Mouse (Mus musculus) hindbrain, embryonic 11.5 days (tissue): ENCODE results near the gene Dip2b. TPM values are rescaled to one million over a fixed set of nuclear protein-coding genes. Genes with fewer than 3 reads are reported as not detected.

Experiments used
- ATAC-seq: fragments of 200-750 bp; cut with Nextera tagmentation; 2 replicates; pipeline ENCODE4 v1.8.0; 2017; ENCODE audit warnings: mild to moderate bottlenecking, moderate TSS enrichment, moderate library complexity; ENCODE audit not compliant: low FRiP score
- DNase-seq: peaks from one replicate; pipeline ENCODE4 v3.0.0-alpha.2; 2015; ENCODE audit warnings: low spot score
- H3K27ac ChIP-seq: fragments of 300-500 bp; sonication (generic); 2 replicates; pipeline ENCODE4 v1.5.1; 2014; ENCODE audit warnings: mild to moderate bottlenecking, low read depth, low read length
- H3K27me3 ChIP-seq: fragments of 300-500 bp; sonication (generic); 2 replicates; pipeline ENCODE4 v1.6.1; 2014; ENCODE audit warnings: mild to moderate bottlenecking, low read length, moderate library complexity, mixed read lengths; ENCODE audit not compliant: control insufficient read depth, insufficient read depth
- H3K36me3 ChIP-seq: fragments of 300-500 bp; sonication (generic); 2 replicates; pipeline ENCODE4 v1.6.1; 2014; ENCODE audit warnings: mild to moderate bottlenecking, low read length, moderate library complexity, mixed read lengths; ENCODE audit not compliant: control insufficient read depth, insufficient read depth
- H3K4me1 ChIP-seq: fragments of 300-500 bp; sonication (generic); replicated peaks from 2 replicates; pipeline ENCODE4 v1.6.1; 2014; ENCODE audit warnings: low read length, mixed read lengths; ENCODE audit not compliant: control insufficient read depth, insufficient read depth
- H3K4me2 ChIP-seq: fragments of 300-500 bp; sonication (generic); replicated peaks from 2 replicates; pipeline ENCODE4 v1.6.1; 2014; ENCODE audit warnings: mild to moderate bottlenecking, low read depth, low read length
- H3K4me3 ChIP-seq: fragments of 300-500 bp; sonication (generic); 2 replicates; pipeline ENCODE4 v1.5.1; 2014; ENCODE audit warnings: low read depth, low read length
- H3K9ac ChIP-seq: fragments of 300-500 bp; sonication (generic); 2 replicates; pipeline ENCODE4 v1.6.1; 2014; ENCODE audit warnings: low read depth, low read length
- H3K9me3 ChIP-seq: fragments of 300-500 bp; sonication (generic); 2 replicates; pipeline ENCODE4 v1.6.1; 2016; ENCODE audit warnings: low read length; ENCODE audit not compliant: control insufficient read depth
- WGBS: fragments of 180-500 bp; shearing (Covaris S2); extraction: QIAGEN DNeasy Blood & Tissue Kit; methylation state at CpG from one replicate; pipeline ENCODE4 v1.1.7; 2014; 5-methylcytosine and 5-hydroxymethylcytosine counted together
- polyA plus RNA-seq: library from polyadenylated mRNA; unstranded; fragments of >200 nt; fragmentation: Nextera tagmentation; extraction: Ambion mirVana; gene quantifications from 2 replicates; pipeline ENCODE4 v1.2.1, GENCODE M21; 2014

Dip2b gene
- polyA plus RNA-seq, 1 experiment from 2014 or later = 29.6 TPM

DNA sequence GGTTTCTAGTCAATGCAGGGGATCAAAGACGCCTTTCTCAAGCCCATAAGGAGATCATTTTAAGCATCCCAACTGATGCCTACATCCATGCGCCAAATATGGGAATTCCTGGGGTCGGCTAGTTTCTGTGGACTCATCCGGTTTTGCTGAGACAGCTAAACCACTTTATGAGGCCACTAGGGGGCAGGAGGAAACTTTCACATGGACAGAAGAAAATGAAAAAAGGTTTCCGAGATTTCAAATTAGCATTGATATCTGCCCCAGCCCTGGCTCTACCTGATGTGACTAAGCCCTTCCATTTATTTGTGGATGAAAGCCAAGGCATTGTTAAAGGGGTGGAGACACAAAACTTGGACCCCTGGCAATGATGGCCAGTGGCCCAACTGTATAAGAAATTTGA is 15.5 kb upstream of the Dip2b start:
- no peak for ATAC-seq
- H3K4me2 ChIP-seq = no peak overlapping the region
- no peaks in the 10 kb centered on the region for H3K27me3 ChIP-seq
- no peak overlapping the region for H3K4me3 ChIP-seq
- peak; percentile 71 for DNase-seq
- H3K9ac ChIP-seq = no peak overlapping the region
- WGBS = 32% methylated on average over 5 of the region's 5 CpGs
- no peaks in the 10 kb centered on the region for H3K36me3 ChIP-seq
- H3K27ac ChIP-seq = no peak overlapping the region
- H3K4me1 ChIP-seq = no peaks in the 10 kb centered on the region
- no peaks in the 10 kb centered on the region for H3K9me3 ChIP-seq

DNA sequence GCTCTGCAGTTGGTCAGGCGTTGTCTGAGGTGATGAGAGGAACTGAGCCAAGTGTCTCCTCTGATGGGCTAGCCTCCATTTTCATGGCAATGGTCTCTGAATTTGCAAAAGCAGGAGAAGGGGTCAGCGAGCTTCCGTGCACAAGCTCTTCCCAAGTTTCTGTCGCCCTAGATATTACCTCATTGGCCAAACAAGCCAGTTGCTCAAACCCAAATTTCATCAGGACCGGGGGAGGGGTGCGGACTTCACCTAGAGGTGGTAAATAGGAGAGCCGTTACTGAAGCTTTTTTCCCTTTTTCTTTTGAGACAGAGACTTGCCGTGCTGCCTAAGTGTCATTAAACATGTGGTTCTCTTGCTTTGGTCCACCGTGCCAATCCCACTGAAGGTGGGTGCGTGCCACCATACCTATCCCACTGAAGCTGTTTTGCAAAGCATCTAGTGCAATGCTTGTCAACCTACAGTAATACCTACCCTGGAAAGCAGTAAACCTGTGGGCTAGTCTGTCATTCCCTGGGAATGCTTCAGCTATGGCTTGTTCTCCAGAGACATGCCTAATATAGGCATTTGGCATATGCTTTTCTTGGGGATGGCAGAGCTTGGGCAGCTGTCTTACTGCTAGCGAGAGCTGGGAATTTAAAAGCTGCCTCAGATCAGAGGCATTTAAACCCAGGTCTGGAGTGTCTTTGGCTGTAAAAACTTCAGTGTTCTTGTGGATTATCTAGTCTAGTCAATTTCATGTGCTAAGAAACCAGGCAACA is 13.2 kb upstream of the Dip2b start:
- no peaks in the 10 kb centered on the region for H3K4me1 ChIP-seq
- 86% methylated on average over 11 of the region's 11 CpGs for WGBS
- H3K4me2 ChIP-seq = no peak overlapping the region
- ATAC-seq = no peak
- H3K36me3 ChIP-seq = no peaks in the 10 kb centered on the region
- DNase-seq = no peak
- no peak overlapping the region for H3K9ac ChIP-seq
- no peaks in the 10 kb centered on the region for H3K27me3 ChIP-seq
- H3K27ac ChIP-seq = no peak overlapping the region
- no peaks in the 10 kb centered on the region for H3K9me3 ChIP-seq
- H3K4me3 ChIP-seq = no peak overlapping the region

DNA sequence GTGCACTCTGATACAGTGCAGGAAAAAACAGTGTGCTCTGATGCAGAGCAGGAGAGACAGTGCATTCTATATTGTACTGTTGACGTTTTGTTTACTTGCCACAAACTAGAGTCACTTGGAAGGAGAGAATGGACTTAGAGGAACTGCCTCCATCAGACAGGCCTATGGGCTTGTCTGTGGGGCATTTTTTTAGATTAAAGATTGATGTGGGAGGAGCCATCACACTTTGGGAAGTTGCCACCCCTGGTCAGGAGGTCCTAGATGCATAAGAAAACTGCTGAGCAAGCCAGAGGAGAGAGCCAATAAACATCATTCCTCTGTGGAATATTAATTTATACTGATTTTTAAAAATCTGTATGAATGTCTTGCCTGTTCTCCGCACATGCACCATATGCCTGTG is 10.3 kb upstream of the Dip2b start:
- no peak for ATAC-seq
- H3K4me2 ChIP-seq = no peak overlapping the region
- no peak overlapping the region for H3K27ac ChIP-seq
- H3K4me3 ChIP-seq = no peak overlapping the region
- no peaks in the 10 kb centered on the region for H3K4me1 ChIP-seq
- DNase-seq = no peak
- H3K9ac ChIP-seq = no peak overlapping the region
- no peaks in the 10 kb centered on the region for H3K9me3 ChIP-seq
- no peaks in the 10 kb centered on the region for H3K36me3 ChIP-seq
- no peaks in the 10 kb centered on the region for H3K27me3 ChIP-seq
- 87% methylated on average over 2 of the region's 2 CpGs for WGBS

GRCm38 (mm10) chr15:100029497-100029896 is 9.0 kb upstream of the Dip2b start:
- ATAC-seq = no peak
- no peak overlapping the region for H3K4me3 ChIP-seq
- no peak overlapping the region for H3K27ac ChIP-seq
- H3K9ac ChIP-seq = no peak overlapping the region
- H3K9me3 ChIP-seq = no peaks in the 10 kb centered on the region
- H3K36me3 ChIP-seq = no peaks in the 10 kb centered on the region
- no peak overlapping the region for H3K4me2 ChIP-seq
- H3K4me1 ChIP-seq = no peaks in the 10 kb centered on the region
- DNase-seq = no peak
- H3K27me3 ChIP-seq = no peaks in the 10 kb centered on the region
- 85% methylated on average over 8 of the region's 8 CpGs for WGBS

DNA sequence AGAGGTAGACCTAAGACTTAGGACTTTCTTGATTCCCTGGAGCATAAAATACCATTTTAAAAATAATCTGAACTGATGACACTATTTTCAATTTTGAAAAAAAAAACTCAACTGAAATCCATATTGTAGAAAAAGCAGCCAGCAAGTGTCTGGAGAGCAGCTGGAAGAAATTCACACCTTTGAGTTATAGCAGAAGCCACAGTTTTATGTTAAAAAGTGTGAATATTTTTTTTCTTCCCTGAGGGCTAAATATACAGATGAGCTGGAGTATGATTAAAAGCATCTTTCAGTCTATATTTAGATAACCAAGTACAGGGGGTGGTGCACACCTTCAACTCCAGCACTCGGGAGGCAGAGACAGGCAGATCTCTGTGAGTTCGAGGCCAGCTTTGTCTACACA is 8.6 kb upstream of the Dip2b start:
- no peak overlapping the region for H3K4me3 ChIP-seq
- DNase-seq (no peak), ATAC-seq (no peak)
- H3K27ac ChIP-seq = no peak overlapping the region
- no peak overlapping the region for H3K9ac ChIP-seq
- H3K9me3 ChIP-seq = no peaks in the 10 kb centered on the region
- 90% methylated on average over 2 of the region's 2 CpGs for WGBS
- no peaks in the 10 kb centered on the region for H3K27me3 ChIP-seq
- no peaks in the 10 kb centered on the region for H3K36me3 ChIP-seq
- H3K4me1 ChIP-seq = no peaks in the 10 kb centered on the region
- no peak overlapping the region for H3K4me2 ChIP-seq

DNA sequence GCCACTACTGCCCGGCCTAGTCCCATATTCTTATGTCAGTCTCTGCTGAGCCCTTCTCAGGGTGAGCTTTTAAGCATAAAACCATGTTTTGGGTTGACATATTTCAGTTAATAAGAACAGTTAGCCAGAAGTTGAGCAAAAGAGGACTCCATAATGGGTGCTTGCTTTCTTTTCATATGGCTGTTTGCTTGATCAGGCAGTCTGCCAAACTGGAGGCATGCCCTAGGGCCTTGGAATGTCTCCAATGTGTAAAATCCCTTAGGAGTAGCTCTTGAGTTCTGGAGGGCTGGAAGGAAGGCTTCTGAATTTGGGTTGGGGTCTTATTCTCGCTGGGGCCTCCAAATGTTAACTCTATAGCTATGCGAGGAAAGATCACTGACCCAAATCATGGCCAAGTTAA is 5.9 kb upstream of the Dip2b start:
- no peaks in the 10 kb centered on the region for H3K4me1 ChIP-seq
- H3K27me3 ChIP-seq = no peaks in the 10 kb centered on the region
- ATAC-seq (no peak), DNase-seq (no peak)
- 96% methylated on average over 3 of the region's 3 CpGs for WGBS
- no peak overlapping the region for H3K9ac ChIP-seq
- H3K4me2 ChIP-seq = no peak overlapping the region
- no peak overlapping the region for H3K27ac ChIP-seq
- no peaks in the 10 kb centered on the region for H3K36me3 ChIP-seq
- H3K9me3 ChIP-seq = no peaks in the 10 kb centered on the region
- H3K4me3 ChIP-seq = no peak overlapping the region

- peak; percentile 84 for DNase-seq
- peak overlapping the region; percentile 99 for H3K27ac ChIP-seq
- peak overlapping the region; percentile 62 for H3K4me2 ChIP-seq
- ATAC-seq = peak; percentile 86
- WGBS = under 1% methylated on average over 36 of the region's 36 CpGs
- H3K4me3 ChIP-seq = peak overlapping the region; percentile 81
- peak overlapping the region; percentile 97 for H3K9ac ChIP-seq
- no peaks in the 10 kb centered on the region for H3K36me3 ChIP-seq
- 0 out of 2 replicates have a peak, but pooled peaks cover 3% of the 10 kb centered on the region for H3K4me1 ChIP-seq
- no peaks in the 10 kb centered on the region for H3K27me3 ChIP-seq
- no peaks in the 10 kb centered on the region for H3K9me3 ChIP-seq
Measured at GRCm38 (mm10) chr15:100039001-100039701, 687 bp downstream of the Dip2b start.

DNA sequence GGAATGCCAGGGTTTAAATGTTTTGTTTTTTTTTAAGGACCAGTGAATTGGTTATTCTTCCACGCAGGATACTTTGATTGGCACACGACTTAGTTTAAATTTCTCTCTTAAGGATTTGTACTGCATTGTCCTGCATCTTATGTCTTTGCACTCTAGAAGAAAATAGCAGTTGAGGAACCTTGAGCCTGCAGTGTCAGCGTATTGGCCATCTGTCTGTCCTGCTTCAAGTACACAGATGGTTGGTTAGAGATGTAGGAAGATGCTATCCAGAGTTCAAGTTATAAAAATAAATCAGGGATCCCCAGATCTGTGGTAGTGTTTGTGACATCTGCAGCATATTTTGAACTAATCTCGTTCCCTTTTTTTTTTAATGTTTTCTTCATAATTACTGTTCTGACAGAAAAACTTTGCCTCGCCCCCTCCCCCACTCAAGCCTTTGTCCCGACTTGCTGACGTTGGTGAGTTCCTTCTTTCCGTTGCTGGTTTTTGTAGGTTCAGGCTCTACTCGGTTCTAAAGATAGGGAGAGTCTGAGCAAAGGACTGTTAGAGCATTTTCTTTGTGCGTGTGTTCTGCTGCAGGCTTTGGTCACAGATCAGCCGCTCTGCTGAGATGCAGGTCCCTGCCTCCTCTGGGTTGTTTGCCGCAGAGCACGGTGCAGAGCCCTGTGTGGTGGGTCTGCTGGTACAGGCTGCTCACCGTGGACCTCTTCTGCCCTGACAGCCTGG is 2.2 kb downstream of the Dip2b start:
- Histone ChIP-seq H3K9me3 (no peaks in the 10 kb centered on the region), H3K4me3 (peak overlapping the region; percentile 81), H3K4me2 (peak overlapping the region; percentile 62), H3K36me3 (no peaks in the 10 kb centered on the region), H3K9ac (peak overlapping the region; percentile 40), H3K4me1 (peaks cover 3% of the 10 kb centered on the region; the same call in 1 of the 2 replicates), H3K27me3 (no peaks in the 10 kb centered on the region), H3K27ac (peak overlapping the region; percentile 65; the same call in 1 of the 2 replicates)
- peak; percentile 36 for DNase-seq
- ATAC-seq = no peak
- 30% methylated on average over 14 of the region's 14 CpGs for WGBS
